ENCODE assay signal across 9 mouse cellular contexts in the genomic region with DNA sequence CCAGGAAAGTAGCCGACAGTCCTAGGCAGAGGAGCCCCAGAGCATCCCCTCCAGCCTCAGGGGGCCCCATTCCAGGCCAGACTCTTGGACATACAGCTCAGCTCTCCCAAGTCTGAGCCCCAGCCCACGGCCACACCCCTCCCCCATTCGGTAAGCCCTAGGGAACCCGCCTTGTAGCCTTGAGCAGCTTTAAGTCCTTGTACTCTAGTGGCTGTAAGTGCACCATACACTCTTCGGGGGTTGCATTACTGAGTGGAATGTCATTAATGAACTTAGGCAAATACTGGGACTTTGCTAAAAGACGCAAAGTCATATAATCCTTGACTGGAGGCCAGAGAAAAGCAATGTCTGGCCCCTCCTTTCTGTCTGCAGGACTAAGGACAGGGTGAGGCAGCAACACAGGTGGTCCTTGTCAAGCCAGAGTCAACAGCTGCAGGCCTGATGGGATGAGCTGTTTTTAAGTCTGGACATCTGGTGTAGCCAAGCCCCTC. TPM values are rescaled to one million over a fixed set of nuclear protein-coding genes. Genes with fewer than 3 reads are reported as not detected.
DNase-seq lines count a peak whose midpoint lies in the region; ATAC-seq and TF ChIP-seq lines count a peak whose summit lies in the region.
"Had no signal": no experiment of that assay in that cellular context is flagged by ENCODE, and none has a peak within 500 bp of the region (broad histone marks: within the 10 kb centered on the region; RNA-seq: fewer than 3 reads in every experiment).

No protein-coding gene starts in this region.

- no peak overlapping the region for H3K4me3 ChIP-seq in layer of hippocampus, adult 2 months
- no peak overlapping the region for H3K4me3 ChIP-seq in hindbrain, postnatal 0 days (ENCODE audit: low read length)
- no peak overlapping the region for H3K4me3 ChIP-seq in neural tube, embryonic 14.5 days (ENCODE audit: low read depth, low read length)

- H3K4me1 ChIP-seq in hindbrain, postnatal 0 days (ENCODE audit: insufficient read depth, low read length), result 0 out of 2 replicates have a peak, but pooled peaks cover 9% of the 10 kb centered on the region
- peaks cover 7% of the 10 kb centered on the region; the same call in 1 of the 2 replicates for H3K4me1 ChIP-seq in neural tube, embryonic 14.5 days (ENCODE audit: control insufficient read depth, insufficient read depth, low read length)

- no peak for TF ChIP-seq CTCF in layer of hippocampus, adult 2 months (conservative IDR thresholded peaks at IDR 0.05)
- TF ChIP-seq CTCF in hindbrain, postnatal 0 days (IDR thresholded peaks at IDR 0.05; ENCODE audit: low read depth), result no peak

- H3K36me3 ChIP-seq in hindbrain, postnatal 0 days (ENCODE audit: insufficient read depth, low read length), result peaks cover 5% of the 10 kb centered on the region; the same call in 1 of the 2 replicates
- 0 out of 2 replicates have a peak, but pooled peaks cover 3% of the 10 kb centered on the region for H3K36me3 ChIP-seq in neural tube, embryonic 14.5 days (ENCODE audit: control insufficient read depth, insufficient read depth, low read length)

- no peaks in the 10 kb centered on the region for H3K9me3 ChIP-seq in hindbrain, postnatal 0 days (ENCODE audit: low read length)
- no peaks in the 10 kb centered on the region for H3K9me3 ChIP-seq in neural tube, embryonic 14.5 days (ENCODE audit: control insufficient read depth, low read length)

- H3K9ac ChIP-seq in hindbrain, postnatal 0 days (replicated peaks; ENCODE audit: low read length), result no peak overlapping the region
- H3K9ac ChIP-seq in neural tube, embryonic 14.5 days (replicated peaks; ENCODE audit: low read depth, low read length), result no peak overlapping the region
- H3K9ac ChIP-seq: liver, embryonic 14.5 days had no signal

- peak overlapping the region; percentile 32; the same call in 1 of the 2 replicates for H3K27ac ChIP-seq in layer of hippocampus, adult 2 months
- H3K27ac ChIP-seq in hindbrain, postnatal 0 days, result no peak overlapping the region
- no peak overlapping the region for H3K27ac ChIP-seq in neural tube, embryonic 14.5 days (ENCODE audit: low read depth, low read length)
- H3K27ac ChIP-seq: liver, embryonic 14.5 days had no signal

- DNase-seq in layer of hippocampus, adult 2 months (ENCODE audit: low spot score in 2 of 2), result no peak
- DNase-seq in layer of hippocampus, adult 8-10 months (ENCODE audit: low spot score in 2 of 2), result no peak
- peak; percentile 39 for DNase-seq in forelimb bud, embryonic 11.5 days (ENCODE audit: low read depth, low spot score)
- peak; percentile 25 for DNase-seq in hindbrain, postnatal 0 days (ENCODE audit: low spot score)
- no peak for DNase-seq in layer of hippocampus, adult 9-10 months (ENCODE audit: low spot score)
- no peak for DNase-seq in ovary, postnatal 36 days (ENCODE audit: low spot score)
- DNase-seq in spleen, adult 18-20 months, result no peak

- no peak overlapping the region for H3K4me2 ChIP-seq in hindbrain, postnatal 0 days (ENCODE audit: low read depth, low read length)
- no peak overlapping the region for H3K4me2 ChIP-seq in neural tube, embryonic 14.5 days (ENCODE audit: low read depth, low read length)

- WGBS in hindbrain, postnatal 0 days, result 49% methylated on average over 6 of the region's 6 CpGs
- 60% methylated on average over 6 of the region's 6 CpGs for WGBS in neural tube, embryonic 14.5 days

- no peaks in the 10 kb centered on the region for H3K27me3 ChIP-seq in hindbrain, postnatal 0 days (ENCODE audit: insufficient read depth, low read length)
- no peaks in the 10 kb centered on the region for H3K27me3 ChIP-seq in neural tube, embryonic 14.5 days (ENCODE audit: control insufficient read depth, insufficient read depth, low read length)

- no peak for ATAC-seq in hindbrain, postnatal 0 days
- ATAC-seq in neural tube, embryonic 14.5 days (ENCODE audit: low read depth), result peak; percentile 9; the same call in 1 of the 2 replicates

RNA-seq across cellular contexts. Expression of a gene that starts 7.9 kb away (rescaled TPM):
- 1,000 to 10,000 TPM; 1,228 to 1,237 TPM for total RNA-seq in layer of hippocampus, adult 2 months (2021)
- 1,000 to 10,000 TPM; 1,127 to 1,400 (median 1,206) TPM for total RNA-seq in layer of hippocampus, adult 8-10 months (2022)
- 3,255 and 3,584 TPM in 2 replicates for total RNA-seq in hindbrain, postnatal 0 days (2014; rRNA removed)
- polyA plus RNA-seq in hindbrain, postnatal 0 days (2015; fragmentation: Nextera tagmentation; extraction: Ambion mirVana), result 2,405 and 2,624 TPM in 2 replicates
- polyA plus RNA-seq in neural tube, embryonic 14.5 days (2014; fragmentation: Nextera tagmentation; extraction: Ambion mirVana), result 1,430 and 1,628 TPM in 2 replicates

RNA-seq across cellular contexts. Expression of a gene that starts 13.7 kb away (rescaled TPM):
- total RNA-seq in layer of hippocampus, adult 2 months (2021), result 10 to 100 TPM; 16.7 to 18.0 TPM
- 10 to 100 TPM; 15.0 to 22.3 (median 19.5) TPM for total RNA-seq in layer of hippocampus, adult 8-10 months (2022)
- total RNA-seq in hindbrain, postnatal 0 days (2014; rRNA removed), result 29.7 and 32.7 TPM in 2 replicates
- 9.2 TPM in 2 replicates for polyA plus RNA-seq in hindbrain, postnatal 0 days (2015; fragmentation: Nextera tagmentation; extraction: Ambion mirVana)
- 4.3 and 5.0 TPM in 2 replicates for polyA plus RNA-seq in neural tube, embryonic 14.5 days (2014; fragmentation: Nextera tagmentation; extraction: Ambion mirVana)

RNA-seq across cellular contexts. Expression of a gene that starts 48.9 kb away (rescaled TPM):
- total RNA-seq in layer of hippocampus, adult 2 months (2021), result 10 to 100 TPM; 50.6 to 50.9 TPM
- 10 to 100 TPM; 47.1 to 50.7 (median 48.3) TPM for total RNA-seq in layer of hippocampus, adult 8-10 months (2022)
- 21.1 and 22.7 TPM in 2 replicates for total RNA-seq in hindbrain, postnatal 0 days (2014; rRNA removed)
- polyA plus RNA-seq in hindbrain, postnatal 0 days (2015; fragmentation: Nextera tagmentation; extraction: Ambion mirVana), result 60.1 and 64.3 TPM in 2 replicates
- 68.1 and 71.8 TPM in 2 replicates for polyA plus RNA-seq in neural tube, embryonic 14.5 days (2014; fragmentation: Nextera tagmentation; extraction: Ambion mirVana)

RNA-seq across cellular contexts. Expression of a gene that starts 48.9 kb away (rescaled TPM):
- total RNA-seq in layer of hippocampus, adult 2 months (2021), result 10 to 100 TPM; 35.7 to 36.8 TPM
- total RNA-seq in layer of hippocampus, adult 8-10 months (2022), result 10 to 100 TPM; 30.9 to 34.4 (median 33.7) TPM
- 23.6 and 28.1 TPM in 2 replicates for total RNA-seq in hindbrain, postnatal 0 days (2014; rRNA removed)
- 60.3 and 63.9 TPM in 2 replicates for polyA plus RNA-seq in hindbrain, postnatal 0 days (2015; fragmentation: Nextera tagmentation; extraction: Ambion mirVana)
- 65.7 and 69.6 TPM in 2 replicates for polyA plus RNA-seq in neural tube, embryonic 14.5 days (2014; fragmentation: Nextera tagmentation; extraction: Ambion mirVana)

Comparison
In these comparisons a context has a peak if more than half of its experiments do, and no peak if none do; other contexts are left out.
1. DNase-seq: peak in forelimb bud, embryonic 11.5 days (single experiment) and hindbrain, postnatal 0 days (single experiment); none in layer of hippocampus, adult 2 months (0 of 2), layer of hippocampus, adult 8-10 months (0 of 2), layer of hippocampus, adult 9-10 months (single experiment), ovary, postnatal 36 days (single experiment) and spleen, adult 18-20 months (0 of 2).